Mouse (Mus musculus) heart, postnatal 14 days (tissue): ENCODE data around the gene Zfp804a. TPM values are rescaled to one million over a fixed set of nuclear protein-coding genes. Genes with fewer than 3 reads are reported as not detected.

Experiments
- DNase-seq, 2 experiments: peaks; one replicate each; pipeline ENCODE4 v3.0.0; 2021 to 2022
- intact Hi-C: fragments of 180-260 bp; cut with DNase I; formaldehyde crosslinking; loops from one replicate; pipeline ENCODE4 v1.15.1; 2025
- total RNA-seq, 2 experiments: library from RNA; stranded (reverse); gene quantifications; 2 replicates each; pipeline ENCODE4 v1.2.3; 2021

Gene Zfp804a
- total RNA-seq, 2 experiments from 2014 or later, result not detected

GRCm38 (mm10) chr2:82246902-82247522 lies 194.0 kb downstream of the Zfp804a start:
- intact Hi-C loops, result no loop called here
- no peak for DNase-seq

- intact Hi-C loops, result no loop called here
- DNase-seq, result no peak
Observed at GRCm38 (mm10) chr2:82253382-82253781, 200.4 kb downstream of the Zfp804a start.

DNA sequence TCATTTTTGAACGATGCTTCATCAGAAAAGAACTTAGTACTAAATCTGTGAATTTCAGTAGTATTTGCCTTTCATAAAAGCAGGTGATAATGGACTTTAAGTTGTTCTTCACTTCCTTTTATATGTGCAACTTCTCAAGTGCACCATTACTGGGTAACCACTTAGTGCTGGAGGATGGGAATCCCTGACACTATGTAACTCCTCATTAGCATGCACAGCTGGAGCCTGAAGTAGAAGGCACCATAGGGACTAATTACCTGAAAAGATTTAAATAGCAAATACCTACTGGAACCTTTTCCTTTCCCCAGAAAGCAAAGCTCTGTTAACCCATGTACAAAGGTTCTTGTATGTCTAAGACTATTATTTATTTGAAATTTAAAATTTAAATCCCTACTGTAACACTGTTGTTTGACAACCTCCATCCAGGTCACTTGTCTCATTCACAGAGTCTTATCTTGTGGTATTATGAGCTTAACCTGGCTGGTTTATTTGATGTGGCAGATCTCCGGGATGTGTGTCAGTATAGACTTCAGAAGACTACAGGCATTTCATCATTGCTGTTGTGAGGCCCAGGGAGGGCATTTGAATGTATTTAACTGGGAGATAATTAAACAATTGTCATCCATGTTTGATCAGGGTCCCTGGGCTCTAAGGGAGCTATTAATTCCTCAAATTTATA lies 229.7 kb downstream of the Zfp804a start:
- intact Hi-C loops, result no loop called here
- DNase-seq, result no peak

DNA sequence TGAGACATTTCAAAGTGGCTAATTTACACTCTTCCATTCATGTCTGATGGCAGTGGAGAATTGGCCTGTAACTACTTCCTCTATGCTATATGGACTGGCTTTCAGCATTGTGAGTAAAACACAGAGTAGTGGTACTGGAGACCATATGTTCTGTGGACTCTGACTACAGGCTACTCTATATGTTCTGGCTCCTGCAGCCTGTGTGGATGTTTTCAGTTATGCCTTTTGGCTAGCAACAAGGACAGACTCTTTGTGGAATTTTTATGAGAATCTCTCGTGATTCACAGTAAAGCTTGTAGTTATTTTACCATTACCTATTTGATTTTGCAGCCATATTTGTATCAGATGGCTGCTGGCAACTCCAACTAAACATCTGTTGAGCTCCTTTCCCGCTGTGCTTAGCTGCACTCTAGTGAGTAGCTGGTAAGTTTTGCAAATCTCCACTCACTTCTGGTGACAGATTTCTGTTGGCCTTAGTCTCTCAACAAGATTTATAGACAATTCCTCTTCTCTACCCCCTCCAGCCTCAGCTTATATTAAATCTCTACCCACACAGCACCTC lies 242.0 kb downstream of the Zfp804a start:
- intact Hi-C loops, result no loop called here
- no peak for DNase-seq
